Mouse (Mus musculus) liver, adult 2 months (tissue): ENCODE measurements around the gene Cnnm1. TPM values are rescaled to one million over a fixed set of nuclear protein-coding genes. Genes with fewer than 3 reads are reported as not detected.
A peak's percentile ranks its signal among the peaks of the same experiment; 100 is the strongest.

Experiments
- DNase-seq: peaks from one replicate; pipeline ENCODE4 v3.0.0-alpha.2; 2011; ENCODE audit warnings: low read depth, low spot score; ENCODE audit errors: extremely low read depth
- H3K27ac ChIP-seq: fragments of 200-500 bp; replicated peaks from 2 replicates; pipeline ENCODE4 v1.5.1; 2012; ENCODE audit warnings: low read depth, mild to moderate bottlenecking, control low read depth, inconsistent platforms, low read length; ENCODE audit not compliant: insufficient read depth
- H3K27me3 ChIP-seq: fragments of 200-500 bp; 2 replicates; pipeline ENCODE4 v1.6.1; 2012; ENCODE audit warnings: mild to moderate bottlenecking, moderate library complexity, low read length, inconsistent platforms; ENCODE audit not compliant: control insufficient read depth, insufficient read depth
- H3K36me3 ChIP-seq: fragments of 200-500 bp; 2 replicates; pipeline ENCODE4 v1.6.1; 2012; ENCODE audit warnings: low read length, inconsistent platforms; ENCODE audit not compliant: control insufficient read depth, insufficient read depth
- H3K4me1 ChIP-seq: fragments of 200-500 bp; 2 replicates; pipeline ENCODE4 v1.6.1; 2011; ENCODE audit warnings: low read length; ENCODE audit not compliant: control insufficient read depth, insufficient read depth
- H3K4me3 ChIP-seq: fragments of 200-500 bp; 2 replicates; pipeline ENCODE4 v1.5.1; 2011; ENCODE audit warnings: low read depth, mild to moderate bottlenecking, control low read depth, low read length, moderate library complexity; ENCODE audit not compliant: insufficient read depth
- H3K79me2 ChIP-seq: fragments of 200-500 bp; 2 replicates; pipeline ENCODE4 v1.6.1; 2012; ENCODE audit warnings: inconsistent platforms, mild to moderate bottlenecking, low read length, moderate library complexity; ENCODE audit not compliant: control insufficient read depth, insufficient read depth
- H3K9ac ChIP-seq: fragments of 200-500 bp; 2 replicates; pipeline ENCODE4 v1.6.1; 2012; ENCODE audit warnings: low read depth, mild to moderate bottlenecking, control low read depth, inconsistent platforms, low read length
- CTCF ChIP-seq: fragments of 200-500 bp; IDR thresholded peaks from 2 replicates; pipeline ENCODE4 v1.5.1; 2011; ENCODE audit warnings: low read depth, low read length, control low read depth
- POLR2A ChIP-seq: fragments of 200-500 bp; IDR thresholded peaks from 2 replicates; pipeline ENCODE4 v1.6.1; 2011; ENCODE audit warnings: low read length, control low read depth; ENCODE audit not compliant: insufficient read depth; ENCODE audit errors: extremely low read depth
- WGBS: fragments of 180-500 bp; shearing (Covaris S2); methylation state at CpG from one replicate; pipeline ENCODE4 v1.1.7; 2018; 5-methylcytosine and 5-hydroxymethylcytosine counted together
- polyA plus RNA-seq: library from polyadenylated mRNA; depleted of rRNA; stranded (reverse); fragments of >200 nt; gene quantifications from 2 replicates; pipeline ENCODE4 v1.2.3, GENCODE M21; 2012
- total RNA-seq: library from RNA; depleted of rRNA; stranded (reverse); fragments of >200 nt; gene quantifications from 2 replicates; pipeline ENCODE4 v1.2.3, GENCODE M21; 2014

The Cnnm1 gene
- total and polyA plus RNA-seq, 2 experiments, result 0.11 to 0.18 TPM

GRCm38 (mm10) chr19:43516397-43517035, 76.3 kb downstream of the Cnnm1 start:
- Histone ChIP-seq H3K4me1 (peaks cover 45% of the 10 kb centered on the region), H3K4me3 (no peak overlapping the region), H3K79me2 (peaks cover 12% of the 10 kb centered on the region; the same call in 1 of the 2 replicates), H3K27me3 (no peaks in the 10 kb centered on the region), H3K27ac (peak overlapping the region; percentile 87), H3K9ac (peak overlapping the region; percentile 50), H3K36me3 (peaks cover 26% of the 10 kb centered on the region)
- TF ChIP-seq CTCF (no peak), POLR2A (no peak)
- WGBS, result 8% methylated on average over 14 of the region's 14 CpGs
- peak; percentile 92 for DNase-seq

- WGBS, result 85% methylated on average over 6 of the region's 6 CpGs
- H3K9ac ChIP-seq, result no peak overlapping the region
- H3K36me3 ChIP-seq, result peaks cover 28% of the 10 kb centered on the region
- H3K79me2 ChIP-seq, result peaks cover 16% of the 10 kb centered on the region; the same call in 1 of the 2 replicates
- H3K27me3 ChIP-seq, result no peaks in the 10 kb centered on the region
- no peak overlapping the region for H3K27ac ChIP-seq
- H3K4me1 ChIP-seq, result peaks cover 42% of the 10 kb centered on the region
- H3K4me3 ChIP-seq, result no peak overlapping the region
- DNase-seq, result no peak
- TF ChIP-seq POLR2A (no peak), CTCF (no peak)
These were observed 77.1 kb downstream of the Cnnm1 start for GRCm38 (mm10) chr19:43517320-43517719.

GRCm38 (mm10) chr19:43517808-43518207, 77.6 kb downstream of the Cnnm1 start:
- Histone ChIP-seq H3K79me2 (peaks cover 16% of the 10 kb centered on the region; the same call in 1 of the 2 replicates), H3K27me3 (no peaks in the 10 kb centered on the region), H3K9ac (no peak overlapping the region), H3K36me3 (peaks cover 25% of the 10 kb centered on the region), H3K4me1 (peaks cover 39% of the 10 kb centered on the region), H3K27ac (no peak overlapping the region), H3K4me3 (no peak overlapping the region; the same call in 1 of the 2 replicates)
- DNase-seq, result no peak
- TF ChIP-seq POLR2A, result no peak
- no peak for TF ChIP-seq CTCF
- 72% methylated on average over 7 of the region's 7 CpGs for WGBS

- Histone ChIP-seq H3K79me2 (peaks cover 14% of the 10 kb centered on the region; the same call in 1 of the 2 replicates), H3K4me3 (no peak overlapping the region), H3K4me1 (peaks cover 38% of the 10 kb centered on the region), H3K27ac (no peak overlapping the region), H3K9ac (no peak overlapping the region), H3K36me3 (peaks cover 22% of the 10 kb centered on the region), H3K27me3 (no peaks in the 10 kb centered on the region)
- no peak for DNase-seq
- 84% methylated on average over 7 of the region's 7 CpGs for WGBS
- TF ChIP-seq POLR2A (no peak), CTCF (no peak)
These were observed 78.0 kb downstream of the Cnnm1 start for GRCm38 (mm10) chr19:43518261-43518660.

- peaks cover 21% of the 10 kb centered on the region; the same call in 1 of the 2 replicates for H3K79me2 ChIP-seq
- H3K4me1 ChIP-seq, result peaks cover 35% of the 10 kb centered on the region
- TF ChIP-seq POLR2A, result no peak
- TF ChIP-seq CTCF, result no peak
- peaks cover 22% of the 10 kb centered on the region for H3K36me3 ChIP-seq
- no peak for DNase-seq
- peak overlapping the region; percentile 4; the same call in 1 of the 2 replicates for H3K4me3 ChIP-seq
- H3K9ac ChIP-seq, result no peak overlapping the region; the same call in 1 of the 2 replicates
- WGBS, result 73% methylated on average over 10 of the region's 10 CpGs
- H3K27me3 ChIP-seq, result no peaks in the 10 kb centered on the region
- no peak overlapping the region for H3K27ac ChIP-seq
These were observed 79.0 kb downstream of the Cnnm1 start for GRCm38 (mm10) chr19:43519226-43519625.

GRCm38 (mm10) chr19:43520402-43520801, 80.2 kb downstream of the Cnnm1 start:
- Histone ChIP-seq H3K27ac (peak overlapping the region; percentile 50), H3K4me3 (peak overlapping the region; percentile 43), H3K36me3 (peaks cover 15% of the 10 kb centered on the region), H3K79me2 (peaks cover 21% of the 10 kb centered on the region; the same call in 1 of the 2 replicates), H3K9ac (peak overlapping the region; percentile 48; the same call in 1 of the 2 replicates), H3K4me1 (peaks cover 35% of the 10 kb centered on the region), H3K27me3 (no peaks in the 10 kb centered on the region)
- WGBS, result 13% methylated on average over 9 of the region's 10 CpGs
- no peak for TF ChIP-seq CTCF
- no peak for TF ChIP-seq POLR2A
- DNase-seq, result peak; percentile 69
